Mouse (Mus musculus) lung, adult 2 months (tissue): ENCODE data around the gene Rab33b.

ENCODE experiments used
- CTCF ChIP-seq: fragments of 200-500 bp; IDR thresholded peaks from 2 replicates; pipeline ENCODE4 v1.5.1; 2011; ENCODE audit warnings: mild to moderate bottlenecking, low read length, control low read depth; ENCODE audit not compliant: insufficient read depth
- POLR2A ChIP-seq: fragments of 200-500 bp; IDR thresholded peaks from 2 replicates; pipeline ENCODE4 v1.6.1; 2011; ENCODE audit warnings: low read depth, mild to moderate bottlenecking, control low read depth, low read length, borderline replicate concordance; ENCODE audit errors: extremely low read depth

DNA sequence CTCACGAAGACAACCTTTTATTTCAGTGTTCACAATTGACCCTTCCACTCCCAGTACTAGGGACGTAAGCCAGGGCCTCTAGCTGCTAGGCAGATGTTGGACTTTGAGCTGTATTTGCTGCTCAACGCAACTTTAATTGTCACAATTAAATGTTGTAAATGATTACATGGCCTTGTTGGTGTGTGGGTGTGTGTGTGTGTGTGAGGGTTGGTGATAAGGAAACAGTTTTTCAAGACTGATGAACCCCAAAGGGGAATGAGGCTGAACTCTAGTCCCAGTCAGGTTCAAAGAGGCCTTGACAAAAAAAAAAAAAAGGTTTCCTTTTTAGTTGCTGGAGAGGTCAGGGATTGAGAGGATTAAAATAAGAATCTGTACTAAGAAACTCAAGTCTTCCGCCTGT lies 33.7 kb downstream of the Rab33b start:
- TF ChIP-seq CTCF, result no peak
- TF ChIP-seq POLR2A, result no peak
